Mouse (Mus musculus) small intestine, adult 2 months (tissue): ENCODE results near the gene Nhlh2.

Experiments
- CTCF ChIP-seq: fragments of 200-500 bp; IDR thresholded peaks from 2 replicates; pipeline ENCODE4 v1.5.1; 2012; ENCODE audit warnings: low read depth, mild to moderate bottlenecking, control low read depth, inconsistent platforms, low read length, moderate library complexity, mixed read lengths; ENCODE audit not compliant: insufficient replicate concordance, insufficient read length; ENCODE audit errors: extremely low read depth
- POLR2A ChIP-seq: fragments of 200-500 bp; IDR thresholded peaks from 2 replicates; pipeline ENCODE4 v1.6.1; 2012; ENCODE audit warnings: low read depth, mild to moderate bottlenecking, control low read depth, inconsistent platforms, low read length, moderate library complexity

DNA sequence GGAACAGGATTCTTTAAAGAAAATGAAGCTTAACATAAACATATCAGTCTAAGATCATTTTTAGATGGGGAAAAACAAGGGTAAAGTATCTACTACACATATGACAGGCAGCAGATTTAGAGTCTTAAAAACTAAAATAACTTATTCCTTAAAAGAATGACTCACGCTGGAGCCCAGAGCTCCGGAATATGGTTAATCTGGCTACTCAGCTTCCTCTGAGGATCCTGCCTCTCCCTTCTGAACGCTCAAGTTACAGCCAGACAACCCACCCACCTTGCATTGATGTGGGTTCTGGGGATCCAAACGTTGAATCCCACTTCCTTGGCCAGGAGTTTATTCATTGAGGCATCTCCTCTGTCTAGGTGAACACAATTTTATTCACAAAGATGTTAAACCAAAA, 26.0 kb upstream of the Nhlh2 start:
- TF ChIP-seq CTCF, result no peak
- TF ChIP-seq POLR2A, result no peak
